In genomic region chr5:47115882-47116281, GRCm38 (mm10) we compare ENCODE assay signal across 28 mouse cellular contexts.
DNase-seq lines count a peak whose midpoint lies in the region; ATAC-seq lines count a peak whose summit lies in the region.
"Had no signal": no experiment of that assay in that cellular context is flagged by ENCODE, and none has a peak within 500 bp of the region (broad histone marks: within the 10 kb centered on the region; RNA-seq: fewer than 3 reads in every experiment).

No protein-coding gene starts in this region.

- H3K9me3 ChIP-seq in hindbrain, embryonic 11.5 days (ENCODE audit: control insufficient read depth, low read length): no peaks in the 10 kb centered on the region
- no peaks in the 10 kb centered on the region for H3K9me3 ChIP-seq in hindbrain, embryonic 16.5 days (ENCODE audit: control insufficient read depth, low read length)
- no peaks in the 10 kb centered on the region for H3K9me3 ChIP-seq in neural tube, embryonic 11.5 days (ENCODE audit: control insufficient read depth, low read length)
- H3K9me3 ChIP-seq: embryonic facial prominence, embryonic 10.5 days; embryonic facial prominence, embryonic 13.5 days; forebrain, embryonic 12.5 days; forebrain, embryonic 15.5 days; G1E; heart, embryonic 10.5 days; heart, embryonic 13.5 days; hindbrain, embryonic 13.5 days had no signal

- no peak overlapping the region for H3K9ac ChIP-seq in hindbrain, embryonic 11.5 days (ENCODE audit: low read depth, low read length)
- H3K9ac ChIP-seq in hindbrain, embryonic 16.5 days (ENCODE audit: low read depth, low read length): no peak overlapping the region
- no peak overlapping the region for H3K9ac ChIP-seq in neural tube, embryonic 11.5 days (ENCODE audit: low read length)
- H3K9ac ChIP-seq: embryonic facial prominence, embryonic 13.5 days; forebrain, embryonic 12.5 days; forebrain, embryonic 15.5 days; heart, embryonic 13.5 days; hindbrain, embryonic 13.5 days had no signal

- no peaks in the 10 kb centered on the region for H3K4me1 ChIP-seq in hindbrain, embryonic 11.5 days (replicated peaks; ENCODE audit: control insufficient read depth, insufficient read depth, low read length)
- H3K4me1 ChIP-seq in hindbrain, embryonic 16.5 days (ENCODE audit: control insufficient read depth, insufficient read depth, low read depth, low read length): no peaks in the 10 kb centered on the region
- no peaks in the 10 kb centered on the region for H3K4me1 ChIP-seq in neural tube, embryonic 11.5 days (ENCODE audit: control insufficient read depth, insufficient read depth, low read length)
- H3K4me1 ChIP-seq: embryonic facial prominence, embryonic 10.5 days; embryonic facial prominence, embryonic 13.5 days; forebrain, embryonic 12.5 days; forebrain, embryonic 15.5 days; heart, embryonic 10.5 days; heart, embryonic 13.5 days; hindbrain, embryonic 13.5 days had no signal

- ATAC-seq in hindbrain, embryonic 11.5 days (ENCODE audit: low FRiP score): peak; percentile 72
- no peak for ATAC-seq in hindbrain, embryonic 16.5 days
- ATAC-seq in neural tube, embryonic 11.5 days (ENCODE audit: insufficient read depth, low FRiP score, low TSS enrichment): 0 out of 2 replicates have a peak, but pooled peaks have one; percentile 36
- ATAC-seq: forebrain, embryonic 15.5 days had no signal

- H3K4me3 ChIP-seq in hindbrain, embryonic 11.5 days (ENCODE audit: low read depth, low read length): no peak overlapping the region
- H3K4me3 ChIP-seq in hindbrain, embryonic 16.5 days (ENCODE audit: low read length): no peak overlapping the region
- no peak overlapping the region for H3K4me3 ChIP-seq in neural tube, embryonic 11.5 days (ENCODE audit: low read depth, low read length)
- H3K4me3 ChIP-seq: embryonic facial prominence, embryonic 10.5 days; embryonic facial prominence, embryonic 13.5 days; erythroblast, embryonic 14.5 days; forebrain, embryonic 12.5 days; forebrain, embryonic 15.5 days; heart, adult 2 months; heart, embryonic 10.5 days; heart, embryonic 13.5 days; hindbrain, embryonic 13.5 days had no signal

- DNase-seq in hindbrain, embryonic 11.5 days (ENCODE audit: low spot score): peak; percentile 49
- DNase-seq in embryo, embryonic 10 days (ENCODE audit: low spot score): peak; percentile 74
- peak; percentile 29 for DNase-seq in embryo, embryonic 11 days
- no peak for DNase-seq in neural tube, embryonic 11.5 days (ENCODE audit: low spot score)
- DNase-seq in Muller cell, postnatal 12 days (ENCODE audit: inconsistent ontology term): no peak
- DNase-seq in testis, postnatal 14 days (ENCODE audit: low spot score): no peak
- DNase-seq: adrenal gland, adult 2 months; adrenal gland, postnatal 14 days; B cell, adult 2 months; cerebellum, adult 11 months; cerebellum, adult 2 months; cerebellum, adult 9-11 months; cerebellum, postnatal 25 days; gastrocnemius, postnatal 25 days; heart, adult 2 months; heart, postnatal 14 days; heart, postnatal 4 days had no signal

- 25% methylated on average over 5 of the region's 5 CpGs for WGBS in hindbrain, embryonic 11.5 days
- 41% methylated on average over 5 of the region's 5 CpGs for WGBS in hindbrain, embryonic 16.5 days
- WGBS in neural tube, embryonic 11.5 days: 34% methylated on average over 5 of the region's 5 CpGs

- no peaks in the 10 kb centered on the region for H3K36me3 ChIP-seq in hindbrain, embryonic 11.5 days (ENCODE audit: control insufficient read depth, insufficient read depth, low read length)
- H3K36me3 ChIP-seq in hindbrain, embryonic 16.5 days (ENCODE audit: control insufficient read depth, insufficient read depth, low read length): no peaks in the 10 kb centered on the region
- no peaks in the 10 kb centered on the region for H3K36me3 ChIP-seq in neural tube, embryonic 11.5 days (ENCODE audit: control insufficient read depth, insufficient read depth, low read length)
- H3K36me3 ChIP-seq: embryonic facial prominence, embryonic 10.5 days; embryonic facial prominence, embryonic 13.5 days; forebrain, embryonic 12.5 days; forebrain, embryonic 15.5 days; G1E; heart, embryonic 10.5 days; heart, embryonic 13.5 days; hindbrain, embryonic 13.5 days had no signal

- H3K27ac ChIP-seq in hindbrain, embryonic 11.5 days (ENCODE audit: low read depth, low read length): no peak overlapping the region
- H3K27ac ChIP-seq in hindbrain, embryonic 16.5 days (ENCODE audit: low read depth, low read length): no peak overlapping the region
- no peak overlapping the region for H3K27ac ChIP-seq in neural tube, embryonic 11.5 days (ENCODE audit: low read depth, low read length)
- H3K27ac ChIP-seq: embryonic facial prominence, embryonic 10.5 days; embryonic facial prominence, embryonic 13.5 days; forebrain, embryonic 12.5 days; forebrain, embryonic 15.5 days; heart, adult 2 months; heart, embryonic 10.5 days; heart, embryonic 13.5 days; hindbrain, embryonic 13.5 days had no signal

- no peak overlapping the region for H3K4me2 ChIP-seq in hindbrain, embryonic 11.5 days (replicated peaks; ENCODE audit: low read depth, low read length)
- no peak overlapping the region for H3K4me2 ChIP-seq in hindbrain, embryonic 16.5 days (ENCODE audit: low read length)
- no peak overlapping the region for H3K4me2 ChIP-seq in neural tube, embryonic 11.5 days (ENCODE audit: low read depth)
- H3K4me2 ChIP-seq: embryonic facial prominence, embryonic 13.5 days; forebrain, embryonic 12.5 days; forebrain, embryonic 15.5 days; heart, embryonic 13.5 days; hindbrain, embryonic 13.5 days had no signal

- H3K27me3 ChIP-seq in hindbrain, embryonic 11.5 days (ENCODE audit: control insufficient read depth, insufficient read depth, low read length): no peaks in the 10 kb centered on the region
- no peaks in the 10 kb centered on the region for H3K27me3 ChIP-seq in hindbrain, embryonic 16.5 days (replicated peaks; ENCODE audit: control insufficient read depth, insufficient read depth, low read length)
- H3K27me3 ChIP-seq in neural tube, embryonic 11.5 days (ENCODE audit: control insufficient read depth, insufficient read depth, low read length): no peaks in the 10 kb centered on the region
- H3K27me3 ChIP-seq: CH12.LX; embryonic facial prominence, embryonic 13.5 days; forebrain, embryonic 12.5 days; forebrain, embryonic 15.5 days; heart, embryonic 13.5 days; hindbrain, embryonic 13.5 days had no signal

Comparison
In these comparisons a context has a peak if more than half of its experiments do, and no peak if none do; other contexts are left out.
1. DNase-seq: peak in hindbrain, embryonic 11.5 days (single experiment), embryo, embryonic 10 days (single experiment) and embryo, embryonic 11 days (single experiment); none in neural tube, embryonic 11.5 days (single experiment), Muller cell, postnatal 12 days (single experiment) and testis, postnatal 14 days (single experiment).